Mouse (Mus musculus): ENCODE measurements around the gene Usmg5. TPM values are rescaled to one million over a fixed set of nuclear protein-coding genes. Genes with fewer than 3 reads are reported as not detected.

Usmg5 gene
- total and polyA plus RNA-seq, 2 experiments: 125 to 264 TPM

GRCm38 (mm10) chr19:47034916-47035315 lies 55.5 kb downstream of the Usmg5 start:
- H3K9ac ChIP-seq (ENCODE audit: low read depth, low read length): no peak overlapping the region
- no peak for DNase-seq (ENCODE audit: extremely low read depth, low read depth, low spot score)
- TF ChIP-seq CTCF (IDR thresholded peaks at IDR 0.05; ENCODE audit: low read depth, low read length) (no peak), POLR2A (IDR thresholded peaks at IDR 0.05; ENCODE audit: extremely low read depth, insufficient read depth, low read length) (no peak)
- H3K36me3 ChIP-seq (ENCODE audit: control insufficient read depth, insufficient read depth, low read length): peaks cover 41% of the 10 kb centered on the region; the same call in 1 of the 2 replicates
- H3K27ac ChIP-seq (replicated peaks; ENCODE audit: insufficient read depth, low read depth, low read length): no peak overlapping the region
- H3K4me3 ChIP-seq (ENCODE audit: insufficient read depth, low read depth, low read length): no peak overlapping the region
- no peaks in the 10 kb centered on the region for H3K4me1 ChIP-seq (ENCODE audit: control insufficient read depth, insufficient read depth, low read length)
- H3K27me3 ChIP-seq (ENCODE audit: control insufficient read depth, insufficient read depth, low read length): no peaks in the 10 kb centered on the region
- WGBS: 90% methylated on average over 4 of the region's 4 CpGs
- H3K79me2 ChIP-seq (ENCODE audit: control insufficient read depth, insufficient read depth, low read length): no peaks in the 10 kb centered on the region

Other genes starting within 250 kb of the Usmg5 start
- under 0.01 TPM in 1 of 2 replicates, not detected in the other for gene Ina, start 75.9 kb downstream of the Usmg5 start, total RNA-seq (2014; rRNA removed)
- not detected in 2 replicates for gene Ina, start 75.9 kb downstream of the Usmg5 start, polyA plus RNA-seq (2012; rRNA removed)
- 12.6 and 14.8 TPM in 2 replicates for gene Nt5c2, start 75.5 kb downstream of the Usmg5 start, total RNA-seq (2014; rRNA removed)
- 7.4 and 7.5 TPM in 2 replicates for gene Nt5c2, start 75.5 kb downstream of the Usmg5 start, polyA plus RNA-seq (2012; rRNA removed)
- 3.6 and 5.9 TPM in 2 replicates for gene Pcgf6, start 39.7 kb downstream of the Usmg5 start, total RNA-seq (2014; rRNA removed)
- gene Pcgf6, start 39.7 kb downstream of the Usmg5 start, polyA plus RNA-seq (2012; rRNA removed): 4.6 and 5.0 TPM in 2 replicates
- 2.3 and 2.6 TPM in 2 replicates for gene Taf5, start 22.9 kb downstream of the Usmg5 start, total RNA-seq (2014; rRNA removed)
- 1.5 and 1.9 TPM in 2 replicates for gene Taf5, start 22.9 kb downstream of the Usmg5 start, polyA plus RNA-seq (2012; rRNA removed)
- gene Pdcd11, start 121 bp upstream of the Usmg5 start, total RNA-seq (2014; rRNA removed): 7.1 and 8.3 TPM in 2 replicates
- gene Pdcd11, start 121 bp upstream of the Usmg5 start, polyA plus RNA-seq (2012; rRNA removed): 4.4 and 6.1 TPM in 2 replicates
- gene Calhm2, start 47.6 kb upstream of the Usmg5 start, total RNA-seq (2014; rRNA removed): 1.5 and 2.6 TPM in 2 replicates
- gene Calhm2, start 47.6 kb upstream of the Usmg5 start, polyA plus RNA-seq (2012; rRNA removed): 1.3 and 2.0 TPM in 2 replicates
- gene Calhm1, start 53.6 kb upstream of the Usmg5 start, total RNA-seq (2014; rRNA removed): not detected in 2 replicates
- gene Calhm1, start 53.6 kb upstream of the Usmg5 start, polyA plus RNA-seq (2012; rRNA removed): not detected in 2 replicates
- not detected in 2 replicates for gene Calhm3, start 67.1 kb upstream of the Usmg5 start, total RNA-seq (2014; rRNA removed)
- not detected in 2 replicates for gene Calhm3, start 67.1 kb upstream of the Usmg5 start, polyA plus RNA-seq (2012; rRNA removed)
- gene Neurl1a, start 88.2 kb upstream of the Usmg5 start, total RNA-seq (2014; rRNA removed): 0.28 and 0.34 TPM in 2 replicates
- gene Neurl1a, start 88.2 kb upstream of the Usmg5 start, polyA plus RNA-seq (2012; rRNA removed): 0.24 and 0.28 TPM in 2 replicates